Mouse (Mus musculus) MEL (cell line): Measurements from ENCODE around the gene Pex5. TPM values are rescaled to one million over a fixed set of nuclear protein-coding genes. Genes with fewer than 3 reads are reported as not detected.

ENCODE experiments used
- DNase-seq: peaks from one replicate; pipeline ENCODE4 v3.0.0; 2011; ENCODE audit warnings: low read depth, low spot score
- H3K27ac ChIP-seq: 2 replicates; pipeline ENCODE4 v1.5.1; 2012; ENCODE audit warnings: low read depth, mild to moderate bottlenecking, control low read depth, low read length, moderate library complexity; ENCODE audit not compliant: control insufficient read depth
- H3K27me3 ChIP-seq, 2 experiments: fragments of 150-350 bp in 1 of 2; sonication (generic) in 1 of 2; 2 replicates each; pipeline ENCODE4 v1.6.1; 2012; ENCODE audit warnings: low read length in 2 of 2, mild to moderate bottlenecking in 2 of 2, improper control_type of control experiment in 1 of 2, moderate library complexity in 1 of 2; ENCODE audit not compliant: insufficient read depth in 2 of 2, control insufficient read depth in 1 of 2
- H3K36me3 ChIP-seq, 2 experiments: 2 replicates each; pipeline ENCODE4 v1.6.1; 2012 to 2014; ENCODE audit warnings: low read length in 2 of 2, improper control_type of control experiment in 1 of 2, inconsistent platforms in 1 of 2, mild to moderate bottlenecking in 1 of 2; ENCODE audit not compliant: insufficient read depth in 2 of 2, control insufficient read depth in 1 of 2
- H3K4me1 ChIP-seq, 2 experiments: fragments of 150-350 bp in 1 of 2; sonication (generic) in 1 of 2; 2 replicates each; pipeline ENCODE4 v1.6.1; 2012; ENCODE audit warnings: low read length in 2 of 2, improper control_type of control experiment in 1 of 2, mild to moderate bottlenecking in 1 of 2; ENCODE audit not compliant: insufficient read depth in 2 of 2, control insufficient read depth in 1 of 2
- H3K4me3 ChIP-seq, 2 experiments: fragments of 150-350 bp in 1 of 2; sonication (generic) in 1 of 2; 2 replicates each; pipeline ENCODE4 v1.5.1; 2012; ENCODE audit warnings: low read depth in 2 of 2, low read length in 2 of 2, mild to moderate bottlenecking in 2 of 2, moderate library complexity in 2 of 2, control low read depth in 1 of 2, improper control_type of control experiment in 1 of 2; ENCODE audit not compliant: control insufficient read depth in 1 of 2, insufficient read depth in 1 of 2
- H3K79me2 ChIP-seq: 2 replicates; pipeline ENCODE4 v1.6.1; 2012; ENCODE audit warnings: mild to moderate bottlenecking, low read length, moderate library complexity; ENCODE audit not compliant: control insufficient read depth, poor library complexity, insufficient read depth
- H3K9ac ChIP-seq: 2 replicates; pipeline ENCODE4 v1.6.1; 2012; ENCODE audit warnings: low read depth, mild to moderate bottlenecking, control low read depth, low read length, moderate library complexity; ENCODE audit not compliant: control insufficient read depth, poor library complexity, severe bottlenecking
- H3K9me3 ChIP-seq: fragments of 150-350 bp; sonication (generic); replicated peaks from 2 replicates; pipeline ENCODE4 v1.6.1; 2012; ENCODE audit warnings: mild to moderate bottlenecking, low read length, improper control_type of control experiment, moderate library complexity; ENCODE audit not compliant: insufficient read depth
- BHLHE40 ChIP-seq: IDR thresholded peaks from 2 replicates; pipeline ENCODE4 v1.6.1; 2012; ENCODE audit warnings: low read depth, mild to moderate bottlenecking, inconsistent platforms, low read length, improper control_type of control experiment, borderline replicate concordance
- CHD2 ChIP-seq: IDR thresholded peaks from 2 replicates; pipeline ENCODE4 v1.6.1; 2011; ENCODE audit warnings: low read length, improper control_type of control experiment
- CTCF ChIP-seq, 3 experiments: IDR thresholded peaks in 2 of 3; conservative IDR thresholded peaks in 1 of 3; 2 replicates each; pipeline ENCODE4 v1.5.1; 2011 to 2012; ENCODE audit warnings: low read length in 3 of 3, low read depth in 2 of 3, mild to moderate bottlenecking in 2 of 3, improper control_type of control experiment in 1 of 3, inconsistent platforms in 1 of 3, mixed read lengths in 1 of 3, moderate library complexity in 1 of 3; ENCODE audit not compliant: control insufficient read depth in 1 of 3, insufficient read depth in 1 of 3, poor library complexity in 1 of 3, severe bottlenecking in 1 of 3
- EP300 ChIP-seq, 2 experiments: IDR thresholded peaks; 2 replicates each; pipeline ENCODE4 v1.6.1; 2011; ENCODE audit warnings: improper control_type of control experiment in 2 of 2, low read length in 2 of 2, low read depth in 1 of 2, mild to moderate bottlenecking in 1 of 2
- GATA1 ChIP-seq: IDR thresholded peaks from 2 replicates; pipeline ENCODE4 v1.6.1; 2011; ENCODE audit warnings: low read depth, low read length, improper control_type of control experiment
- MAX ChIP-seq: IDR thresholded peaks from 2 replicates; pipeline ENCODE4 v1.6.1; 2011; ENCODE audit warnings: low read length, improper control_type of control experiment
- MXI1 ChIP-seq: IDR thresholded peaks from 2 replicates; pipeline ENCODE4 v1.6.1; 2011; ENCODE audit warnings: mild to moderate bottlenecking, low read depth, low read length, improper control_type of control experiment
- MYB ChIP-seq: IDR thresholded peaks from 2 replicates; pipeline ENCODE4 v1.6.1; 2011; ENCODE audit warnings: mild to moderate bottlenecking, low read depth, low read length, improper control_type of control experiment
- POLR2A ChIP-seq, 2 experiments: IDR thresholded peaks; 2 replicates each; pipeline ENCODE4 v1.6.1; 2011 to 2012; ENCODE audit warnings: low read length in 2 of 2, mild to moderate bottlenecking in 2 of 2, control low read depth in 1 of 2, improper control_type of control experiment in 1 of 2, low read depth in 1 of 2, moderate library complexity in 1 of 2; ENCODE audit not compliant: control insufficient read depth in 1 of 2, insufficient read depth in 1 of 2, poor library complexity in 1 of 2
- POLR2AphosphoS2 ChIP-seq: IDR thresholded peaks from 2 replicates; pipeline ENCODE4 v1.6.1; 2011; ENCODE audit warnings: low read length, improper control_type of control experiment
- POLR2AphosphoS5 ChIP-seq: IDR thresholded peaks from 2 replicates; pipeline ENCODE4 v1.6.1; 2012; ENCODE audit warnings: low read depth, borderline replicate concordance, mild to moderate bottlenecking, inconsistent platforms, low read length, moderate library complexity, mixed read lengths
- RAD21 ChIP-seq: IDR thresholded peaks from 2 replicates; pipeline ENCODE4 v1.6.1; 2011; ENCODE audit warnings: mild to moderate bottlenecking, low read depth, low read length, improper control_type of control experiment
- RCOR1 ChIP-seq: IDR thresholded peaks from 2 replicates; pipeline ENCODE4 v1.6.1; 2012; ENCODE audit warnings: low read depth, mild to moderate bottlenecking, inconsistent platforms, low read length, improper control_type of control experiment
- SIN3A ChIP-seq: IDR thresholded peaks from 2 replicates; pipeline ENCODE4 v1.6.1; 2012; ENCODE audit warnings: low read length, improper control_type of control experiment, inconsistent platforms
- SMC3 ChIP-seq: IDR thresholded peaks from 2 replicates; pipeline ENCODE4 v1.6.1; 2011; ENCODE audit warnings: low read depth, low read length, improper control_type of control experiment
- TAL1 ChIP-seq: IDR thresholded peaks from 2 replicates; pipeline ENCODE4 v1.6.1; 2012; ENCODE audit warnings: mild to moderate bottlenecking, inconsistent platforms, low read length, moderate library complexity, mixed read lengths
- TCF12 ChIP-seq: IDR thresholded peaks from 2 replicates; pipeline ENCODE4 v1.6.1; 2014; ENCODE audit warnings: low read depth, mild to moderate bottlenecking, inconsistent platforms, low read length, improper control_type of control experiment, moderate library complexity
- UBTF ChIP-seq: IDR thresholded peaks from 2 replicates; pipeline ENCODE4 v1.6.1; 2012; ENCODE audit warnings: low read depth, mild to moderate bottlenecking, inconsistent platforms, low read length, improper control_type of control experiment, moderate library complexity, borderline replicate concordance; ENCODE audit not compliant: insufficient read depth
- USF2 ChIP-seq, 2 experiments: IDR thresholded peaks; 2 replicates each; pipeline ENCODE4 v1.6.1; 2011 to 2012; ENCODE audit warnings: improper control_type of control experiment in 2 of 2, low read length in 2 of 2, borderline replicate concordance in 1 of 2, inconsistent platforms in 1 of 2, low read depth in 1 of 2, mild to moderate bottlenecking in 1 of 2; ENCODE audit not compliant: insufficient read depth in 1 of 2
- ZC3H11A ChIP-seq: IDR thresholded peaks from 2 replicates; pipeline ENCODE4 v1.6.1; 2012; ENCODE audit warnings: low read depth, mild to moderate bottlenecking, inconsistent platforms, low read length, improper control_type of control experiment
- ZKSCAN1 ChIP-seq: IDR thresholded peaks from 2 replicates; pipeline ENCODE4 v1.6.1; 2012; ENCODE audit warnings: low read depth, mild to moderate bottlenecking, inconsistent platforms, low read length, improper control_type of control experiment, moderate library complexity
- ZMIZ1 ChIP-seq: IDR thresholded peaks from 2 replicates; pipeline ENCODE4 v1.6.1; 2012; ENCODE audit warnings: low read depth, mild to moderate bottlenecking, inconsistent platforms, low read length, improper control_type of control experiment, moderate library complexity
- polyA plus RNA-seq, 2 experiments: library from polyadenylated mRNA; stranded (reverse) in 1 of 2; unstranded in 1 of 2; fragments of >175 nt in 1 of 2; fragments of >200 nt in 1 of 2; gene quantifications; 2 replicates each; pipeline versions ENCODE4 v1.2.1 to v1.2.4; 2012; ENCODE audit warnings: low replicate concordance in 2 of 2, low read depth in 1 of 2; ENCODE audit not compliant: insufficient read length in 2 of 2, insufficient read depth in 1 of 2, missing spikeins in 1 of 2
- total RNA-seq: library from RNA; depleted of rRNA; stranded (reverse); fragments of 300-350 nt; gene quantifications from 2 replicates; pipeline ENCODE4 v1.2.3, GENCODE M21; 2012

The Pex5 gene
- total and polyA plus RNA-seq, 3 experiments, result 63.0 to 63.1 TPM; not detected in 1

- no peak overlapping the region for H3K9ac ChIP-seq
- H3K27ac ChIP-seq, result no peak overlapping the region
- peak; percentile 68 to 97 (median 82) for TF ChIP-seq CTCF (IDR thresholded peaks at IDR 0.05 in 2 of 3, conservative IDR thresholded peaks at IDR 0.05 in 1 of 3; ENCODE audit: control insufficient read depth in 1 of 3, insufficient read depth in 1 of 3, low read depth in 2 of 3, low read length in 3 of 3, poor library complexity in 1 of 3, severe bottlenecking in 1 of 3)
- TF ChIP-seq ZMIZ1, result no peak
- no peak for TF ChIP-seq CHD2
- no peak for TF ChIP-seq TAL1
- TF ChIP-seq POLR2AphosphoS2, result no peak
- TF ChIP-seq MAX, result no peak
- peak; percentile 98 for TF ChIP-seq RAD21
- peak; percentile 90 for TF ChIP-seq ZC3H11A
- no peak for TF ChIP-seq USF2 (IDR thresholded peaks at IDR 0.05; ENCODE audit: borderline replicate concordance in 1 of 2, insufficient read depth in 1 of 2, low read depth in 1 of 2, low read length in 2 of 2)
- TF ChIP-seq ZKSCAN1, result no peak
- TF ChIP-seq SMC3, result peak; percentile 92
- no peaks in the 10 kb centered on the region for H3K9me3 ChIP-seq
- no peaks in the 10 kb centered on the region for H3K79me2 ChIP-seq
- H3K4me1 ChIP-seq, result peaks cover 21 to 30% of the 10 kb centered on the region in 2 experiments
- peaks cover 0 to 31% of the 10 kb centered on the region in 2 experiments; a peak in 2 of 4 replicates for H3K36me3 ChIP-seq
- H3K27me3 ChIP-seq, result no peaks in the 10 kb centered on the region
- peak; percentile 83 for DNase-seq
- H3K4me3 ChIP-seq, result no peak overlapping the region
Measured at GRCm38 (mm10) chr6:124379331-124379730, 35.5 kb downstream of the Pex5 start.

- no peaks in the 10 kb centered on the region for H3K27me3 ChIP-seq
- DNase-seq, result peak; percentile 35
- H3K27ac ChIP-seq, result peak overlapping the region; percentile 13
- no peak overlapping the region for H3K4me3 ChIP-seq
- H3K79me2 ChIP-seq, result no peaks in the 10 kb centered on the region
- H3K36me3 ChIP-seq, result peaks cover 0 to 46% of the 10 kb centered on the region in 2 experiments; a peak in 2 of 4 replicates
- no peaks in the 10 kb centered on the region for H3K9me3 ChIP-seq
- no peak for TF ChIP-seq CTCF (IDR thresholded peaks at IDR 0.05 in 2 of 3, conservative IDR thresholded peaks at IDR 0.05 in 1 of 3; ENCODE audit: control insufficient read depth in 1 of 3, insufficient read depth in 1 of 3, low read depth in 2 of 3, low read length in 3 of 3, poor library complexity in 1 of 3, severe bottlenecking in 1 of 3)
- TF ChIP-seq MXI1, result no peak
- no peak for TF ChIP-seq UBTF
- TF ChIP-seq MAX, result no peak
- TF ChIP-seq RAD21, result no peak
- TF ChIP-seq EP300 (IDR thresholded peaks at IDR 0.05; ENCODE audit: low read depth in 1 of 2, low read length in 2 of 2), result peak; percentile 47 to 69; a peak in 3 of 4 replicates
- peak; percentile 48 for TF ChIP-seq GATA1
- TF ChIP-seq TCF12, result 0 out of 2 replicates have a peak, but pooled peaks have one; percentile 37
- no peak for TF ChIP-seq SMC3
- TF ChIP-seq POLR2AphosphoS2, result no peak
- TF ChIP-seq RCOR1, result peak; percentile 85
- TF ChIP-seq POLR2AphosphoS5, result no peak
- TF ChIP-seq POLR2A (IDR thresholded peaks at IDR 0.05; ENCODE audit: control insufficient read depth in 1 of 2, insufficient read depth in 1 of 2, low read depth in 1 of 2, low read length in 2 of 2, poor library complexity in 1 of 2), result no peak
- no peak for TF ChIP-seq SIN3A
- no peak for TF ChIP-seq MYB
- no peak for TF ChIP-seq BHLHE40
- TF ChIP-seq, all 39 proteins: peak for 4
- no peak overlapping the region; the same call in 1 of the 2 replicates for H3K9ac ChIP-seq
- peaks cover 28 to 38% of the 10 kb centered on the region in 2 experiments for H3K4me1 ChIP-seq
Measured at GRCm38 (mm10) chr6:124377494-124378255, 37.2 kb downstream of the Pex5 start.
